Mouse (Mus musculus) heart, adult 9 months (tissue): Measurements from ENCODE around the gene Uhrf1bp1l.

Source experiments
- DNase-seq, 2 experiments: peaks; one replicate each; pipeline ENCODE4 v3.0.0; 2022; ENCODE audit warnings: low spot score in 2 of 2

Uhrf1bp1l gene

GRCm38 (mm10) chr10:89745666-89746020, 852 bp downstream of the Uhrf1bp1l start:
- DNase-seq: peak; percentile 30 to 47

GRCm38 (mm10) chr10:89746581-89746980, 1.8 kb downstream of the Uhrf1bp1l start:
- DNase-seq: no peak

- no peak for DNase-seq
These were observed 2.6 kb downstream of the Uhrf1bp1l start for GRCm38 (mm10) chr10:89747221-89747905.

GRCm38 (mm10) chr10:89747911-89748310, 3.1 kb downstream of the Uhrf1bp1l start:
- no peak for DNase-seq

- DNase-seq: peak; percentile 36 to 41
These were observed 3.8 kb downstream of the Uhrf1bp1l start for GRCm38 (mm10) chr10:89748619-89749018.

GRCm38 (mm10) chr10:89751069-89751468, 6.3 kb downstream of the Uhrf1bp1l start:
- no peak for DNase-seq

- no peak for DNase-seq
These were observed 10.4 kb downstream of the Uhrf1bp1l start for GRCm38 (mm10) chr10:89755231-89755630.

- DNase-seq: no peak
These were observed 16.0 kb downstream of the Uhrf1bp1l start for GRCm38 (mm10) chr10:89760772-89761171.

- DNase-seq: no peak
These were observed 19.8 kb downstream of the Uhrf1bp1l start for GRCm38 (mm10) chr10:89764457-89765121.

GRCm38 (mm10) chr10:89765790-89766714, 21.3 kb downstream of the Uhrf1bp1l start:
- no peak for DNase-seq

- no peak for DNase-seq
These were observed 23.7 kb downstream of the Uhrf1bp1l start for GRCm38 (mm10) chr10:89768352-89769020.

- DNase-seq: no peak
These were observed 24.3 kb downstream of the Uhrf1bp1l start for GRCm38 (mm10) chr10:89769096-89769495.

GRCm38 (mm10) chr10:89771894-89772293, 27.1 kb downstream of the Uhrf1bp1l start:
- no peak for DNase-seq

- DNase-seq: no peak
These were observed 31.2 kb downstream of the Uhrf1bp1l start for GRCm38 (mm10) chr10:89776029-89776428.

- no peak for DNase-seq
These were observed 47.1 kb downstream of the Uhrf1bp1l start for GRCm38 (mm10) chr10:89791870-89792269.

- DNase-seq: peak; percentile 30 to 57
These were observed 49.3 kb downstream of the Uhrf1bp1l start for GRCm38 (mm10) chr10:89794121-89794520.

- DNase-seq: no peak
These were observed 74.4 kb downstream of the Uhrf1bp1l start for GRCm38 (mm10) chr10:89819146-89819545.

GRCm38 (mm10) chr10:89823906-89824305, 79.1 kb downstream of the Uhrf1bp1l start:
- DNase-seq: peak; percentile 4 to 14

- DNase-seq: no peak
These were observed 82.1 kb downstream of the Uhrf1bp1l start for GRCm38 (mm10) chr10:89826896-89827295.

- DNase-seq: no peak
These were observed 87.5 kb downstream of the Uhrf1bp1l start for GRCm38 (mm10) chr10:89832334-89832733.

GRCm38 (mm10) chr10:89833166-89833565, 88.4 kb downstream of the Uhrf1bp1l start:
- DNase-seq: no peak

GRCm38 (mm10) chr10:89837476-89837875, 92.7 kb downstream of the Uhrf1bp1l start:
- no peak for DNase-seq
